Mouse (Mus musculus) intestine, embryonic 16.5 days (tissue): ENCODE results near the gene Dpt. TPM values are rescaled to one million over a fixed set of nuclear protein-coding genes. Genes with fewer than 3 reads are reported as not detected.

ENCODE experiments used
- ATAC-seq: fragments of 200-750 bp; cut with Nextera tagmentation; 2 replicates; pipeline ENCODE4 v1.8.0; 2017; ENCODE audit warnings: moderate TSS enrichment, moderate library complexity
- H3K27ac ChIP-seq: fragments of 300-500 bp; sonication (generic); 2 replicates; pipeline ENCODE4 v1.5.1; 2014; ENCODE audit warnings: mild to moderate bottlenecking, low read length
- H3K27me3 ChIP-seq: fragments of 300-500 bp; sonication (generic); replicated peaks from 2 replicates; pipeline ENCODE4 v1.6.1; 2014; ENCODE audit warnings: low read length, control low read depth, mixed read lengths; ENCODE audit not compliant: control insufficient read depth, insufficient read depth
- H3K36me3 ChIP-seq: fragments of 300-500 bp; sonication (generic); 2 replicates; pipeline ENCODE4 v1.6.1; 2014; ENCODE audit warnings: low read length, control low read depth; ENCODE audit not compliant: control insufficient read depth, insufficient read depth
- H3K4me1 ChIP-seq: fragments of 300-500 bp; sonication (generic); 2 replicates; pipeline ENCODE4 v1.6.1; 2014; ENCODE audit warnings: low read length, control low read depth, mixed read lengths; ENCODE audit not compliant: control insufficient read depth, insufficient read depth
- H3K4me2 ChIP-seq: fragments of 300-500 bp; sonication (generic); 2 replicates; pipeline ENCODE4 v1.6.1; 2014; ENCODE audit warnings: low read depth, low read length, control low read depth
- H3K4me3 ChIP-seq: fragments of 300-500 bp; sonication (generic); 2 replicates; pipeline ENCODE4 v1.5.1; 2014; ENCODE audit warnings: mild to moderate bottlenecking, low read length
- H3K9ac ChIP-seq: fragments of 300-500 bp; sonication (generic); 2 replicates; pipeline ENCODE4 v1.6.1; 2014; ENCODE audit warnings: low read depth, low read length
- H3K9me3 ChIP-seq: fragments of 300-500 bp; sonication (generic); 2 replicates; pipeline ENCODE4 v1.6.1; 2016; ENCODE audit warnings: low read length, control low read depth; ENCODE audit not compliant: control insufficient read depth
- WGBS: fragments of 180-500 bp; shearing (Covaris S2); extraction: QIAGEN DNeasy Blood & Tissue Kit; methylation state at CpG from one replicate; pipeline ENCODE4 v1.1.7; 2014; 5-methylcytosine and 5-hydroxymethylcytosine counted together
- polyA plus RNA-seq: library from polyadenylated mRNA; unstranded; fragments of >200 nt; fragmentation: Nextera tagmentation; extraction: Ambion mirVana; gene quantifications from 2 replicates; pipeline ENCODE4 v1.2.1, GENCODE M21; 2015

The Dpt gene
- 16.0 and 17.0 TPM in 2 replicates for polyA plus RNA-seq

DNA sequence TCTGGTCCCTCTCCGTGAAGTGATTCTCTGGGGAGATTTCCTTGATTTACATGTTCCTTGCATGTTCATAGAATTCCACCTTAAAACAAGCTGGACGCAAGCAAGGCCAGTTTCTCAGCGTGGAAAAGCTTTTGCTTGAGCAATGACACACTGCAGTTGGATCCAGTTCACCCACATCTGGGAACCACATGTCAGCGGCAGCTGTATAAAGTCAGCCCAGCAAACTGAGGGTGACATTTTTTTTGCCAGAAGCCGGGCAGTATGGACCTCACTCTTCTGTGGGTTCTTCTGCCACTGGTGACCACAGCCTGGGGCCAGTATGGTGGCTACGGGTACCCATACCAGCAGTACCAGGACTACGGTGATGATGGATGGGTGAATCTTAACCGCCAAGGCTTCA is at the start of gene Dpt:
Gene Dpt (plus strand): TSS at position 174 of the 400 bp plus-strand sequence.
- Histone ChIP-seq H3K27ac (no peak within 1 kb of the TSS), H3K27me3 (no peaks in the 10 kb centered on the region), H3K9ac (no peak within 1 kb of the TSS), H3K4me1 (no peaks in the 10 kb centered on the region), H3K4me3 (no peak within 1 kb of the TSS), H3K9me3 (no peaks in the 10 kb centered on the region), H3K36me3 (no peaks in the 10 kb centered on the region), H3K4me2 (no peak within 1 kb of the TSS)
- 70% methylated on average over 8 of the region's 8 CpGs for WGBS
- no peak for ATAC-seq

DNA sequence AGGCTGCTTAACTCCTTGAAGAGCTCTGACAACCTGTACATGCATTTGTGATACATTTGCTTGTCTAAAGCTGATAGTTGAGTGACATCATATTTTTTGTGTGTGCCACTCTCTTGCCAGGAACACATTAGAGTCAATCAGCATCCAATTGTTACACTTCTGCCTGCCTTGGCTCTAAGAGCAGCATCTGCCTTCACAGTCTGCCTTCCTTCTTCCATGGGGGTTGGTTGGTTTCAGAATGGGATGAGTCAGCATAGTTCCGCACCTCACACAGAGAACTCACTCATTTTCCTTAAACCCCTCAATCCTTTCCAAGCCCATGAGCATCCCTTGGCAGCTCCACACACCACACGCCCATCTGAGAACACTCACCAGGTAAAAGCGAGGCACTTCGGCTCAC is 42.7 kb upstream of the Dpt start:
- H3K9me3 ChIP-seq, result no peaks in the 10 kb centered on the region
- H3K4me2 ChIP-seq, result no peak overlapping the region
- no peak for ATAC-seq
- no peaks in the 10 kb centered on the region for H3K36me3 ChIP-seq
- no peak overlapping the region for H3K27ac ChIP-seq
- H3K4me1 ChIP-seq, result no peaks in the 10 kb centered on the region
- 91% methylated on average over 4 of the region's 4 CpGs for WGBS
- H3K27me3 ChIP-seq, result no peaks in the 10 kb centered on the region
- H3K9ac ChIP-seq, result no peak overlapping the region
- H3K4me3 ChIP-seq, result no peak overlapping the region

DNA sequence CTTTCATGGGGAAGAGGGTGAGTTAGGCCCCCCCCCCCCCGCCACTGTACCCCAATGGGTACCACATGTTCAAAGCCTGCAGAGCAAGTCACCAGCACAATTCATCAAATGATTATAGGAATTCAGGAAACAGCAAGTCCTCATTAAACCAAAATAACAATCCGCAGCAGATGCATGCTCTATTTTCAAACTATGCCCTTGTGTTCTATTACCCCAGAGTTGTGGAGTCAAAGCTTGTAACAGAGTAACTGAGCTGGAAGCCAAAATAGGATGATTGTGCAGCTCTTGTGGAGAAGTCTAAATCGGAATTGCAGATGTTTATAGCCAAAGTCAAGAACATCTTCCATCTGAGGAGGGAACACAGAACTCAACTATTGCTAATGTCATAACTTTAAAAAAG is 40.8 kb upstream of the Dpt start:
- H3K36me3 ChIP-seq, result no peaks in the 10 kb centered on the region
- no peak overlapping the region for H3K9ac ChIP-seq
- no peaks in the 10 kb centered on the region for H3K4me1 ChIP-seq
- 82% methylated on average over 3 of the region's 3 CpGs for WGBS
- no peak overlapping the region for H3K4me3 ChIP-seq
- H3K27me3 ChIP-seq, result no peaks in the 10 kb centered on the region
- no peak overlapping the region for H3K27ac ChIP-seq
- no peak overlapping the region for H3K4me2 ChIP-seq
- ATAC-seq, result no peak
- H3K9me3 ChIP-seq, result no peaks in the 10 kb centered on the region

DNA sequence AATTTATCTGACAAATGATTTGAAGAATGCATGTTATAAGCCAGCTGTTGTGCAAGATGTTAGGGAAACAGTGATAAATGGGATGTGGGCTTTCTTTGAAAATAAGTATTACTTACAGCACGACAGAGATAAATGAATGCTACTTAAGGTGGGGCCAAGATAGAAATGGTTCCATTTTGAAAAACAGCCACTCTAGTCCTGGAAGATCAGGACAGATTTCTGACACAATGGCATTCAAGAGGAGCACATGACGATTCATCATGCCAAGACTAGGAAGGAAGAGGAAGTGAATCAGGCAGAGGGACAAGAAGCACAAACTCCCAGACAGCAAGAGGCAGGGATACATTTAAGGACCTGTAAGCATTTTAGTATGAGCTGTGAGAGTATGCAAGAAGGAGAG is 39.5 kb upstream of the Dpt start:
- H3K27ac ChIP-seq, result no peak overlapping the region
- WGBS, result 63% methylated on average over 2 of the region's 2 CpGs
- H3K4me3 ChIP-seq, result no peak overlapping the region
- H3K36me3 ChIP-seq, result no peaks in the 10 kb centered on the region
- H3K9ac ChIP-seq, result no peak overlapping the region
- H3K4me2 ChIP-seq, result no peak overlapping the region
- no peak for ATAC-seq
- H3K4me1 ChIP-seq, result no peaks in the 10 kb centered on the region
- no peaks in the 10 kb centered on the region for H3K27me3 ChIP-seq
- no peaks in the 10 kb centered on the region for H3K9me3 ChIP-seq

DNA sequence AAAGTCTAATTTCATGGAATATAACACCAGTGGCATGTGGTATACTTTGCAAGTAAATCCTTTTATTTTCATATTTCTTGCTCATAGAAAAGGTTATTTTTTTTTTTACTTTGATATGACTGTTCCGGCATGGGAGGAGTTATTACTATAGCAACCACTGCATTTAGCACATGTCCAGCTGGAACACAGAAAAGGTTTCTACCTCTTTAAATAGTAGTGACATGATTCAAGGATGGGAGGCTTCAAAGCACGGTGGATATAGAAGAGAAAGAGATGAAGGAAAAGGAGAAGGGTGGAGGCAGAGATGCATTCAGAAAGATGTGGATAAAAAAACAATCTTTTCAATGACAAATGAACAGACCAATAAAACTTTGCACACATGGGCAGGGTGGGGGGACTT is 38.0 kb upstream of the Dpt start:
- Histone ChIP-seq H3K4me1 (no peaks in the 10 kb centered on the region), H3K36me3 (no peaks in the 10 kb centered on the region), H3K27ac (no peak overlapping the region), H3K27me3 (no peaks in the 10 kb centered on the region), H3K4me3 (no peak overlapping the region), H3K4me2 (no peak overlapping the region), H3K9ac (no peak overlapping the region), H3K9me3 (no peaks in the 10 kb centered on the region)
- 58% methylated on average over 2 of the region's 2 CpGs for WGBS
- ATAC-seq, result no peak

DNA sequence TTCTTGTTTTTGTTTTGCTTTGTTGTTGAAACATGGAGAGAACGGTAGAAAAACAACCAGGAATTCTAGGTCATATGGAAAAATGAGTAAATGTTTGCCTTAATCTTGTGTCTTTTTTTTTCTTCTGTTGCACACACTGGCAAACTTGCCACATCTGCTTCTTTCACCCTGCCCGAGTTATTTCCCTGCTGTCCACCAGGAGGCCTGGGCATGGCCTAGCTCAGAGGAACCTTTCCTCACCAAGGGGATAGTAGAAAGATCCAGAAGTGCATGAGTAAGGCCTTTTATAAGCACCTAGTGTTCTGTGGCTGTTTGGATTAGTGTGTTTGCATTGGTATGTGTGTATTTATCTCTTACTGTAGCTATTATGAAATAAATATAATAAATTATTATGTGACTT is 34.2 kb upstream of the Dpt start:
- Histone ChIP-seq H3K27me3 (no peaks in the 10 kb centered on the region), H3K4me2 (no peak overlapping the region), H3K36me3 (no peaks in the 10 kb centered on the region), H3K4me1 (no peaks in the 10 kb centered on the region), H3K9me3 (no peaks in the 10 kb centered on the region), H3K4me3 (no peak overlapping the region), H3K9ac (no peak overlapping the region), H3K27ac (no peak overlapping the region)
- ATAC-seq, result no peak
- 49% methylated on average over 2 of the region's 2 CpGs for WGBS

DNA sequence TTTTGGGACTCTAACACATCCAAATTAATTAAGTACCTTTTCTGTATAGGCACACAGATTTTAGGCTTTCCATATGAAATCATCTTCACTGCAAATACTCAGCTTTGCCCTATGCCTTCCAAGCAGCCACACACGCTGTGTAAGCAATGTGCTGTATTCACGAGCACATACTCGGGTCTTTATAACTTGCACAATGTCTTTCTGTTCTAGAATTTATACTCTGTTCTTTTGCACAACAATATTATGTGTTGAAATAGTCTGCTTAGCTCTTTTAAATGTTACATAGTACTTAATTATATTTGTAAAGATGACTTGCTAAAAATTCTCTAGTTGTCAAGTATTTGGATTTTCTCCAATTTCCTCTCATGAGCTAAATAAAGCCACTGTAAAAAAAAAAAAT is 29.8 kb upstream of the Dpt start:
- Histone ChIP-seq H3K27ac (no peak overlapping the region), H3K27me3 (no peaks in the 10 kb centered on the region), H3K9ac (no peak overlapping the region), H3K4me1 (no peaks in the 10 kb centered on the region), H3K36me3 (no peaks in the 10 kb centered on the region), H3K9me3 (no peaks in the 10 kb centered on the region), H3K4me3 (no peak overlapping the region), H3K4me2 (no peak overlapping the region)
- ATAC-seq, result no peak
- 77% methylated on average over 3 of the region's 3 CpGs for WGBS

DNA sequence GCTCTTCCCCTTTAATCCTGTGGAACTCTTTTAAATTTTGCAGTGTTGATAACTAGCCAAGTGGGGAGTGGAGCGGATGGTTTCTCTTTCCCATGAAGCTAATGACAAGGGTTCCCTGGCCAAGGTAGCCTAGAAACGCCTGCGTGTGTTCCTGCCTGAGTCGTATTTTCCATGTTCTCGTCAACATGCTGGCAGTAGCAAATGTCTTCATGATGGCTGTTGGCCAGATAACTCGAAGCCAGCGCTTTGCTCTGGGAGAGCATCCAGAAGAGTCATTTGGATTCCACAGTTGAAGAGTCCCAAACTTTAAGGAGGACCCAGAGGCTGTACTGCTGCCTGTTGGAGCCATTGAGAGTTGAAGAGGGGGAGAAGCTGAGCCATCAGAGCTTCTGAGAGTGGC is 25.8 kb upstream of the Dpt start:
- Histone ChIP-seq H3K27me3 (no peaks in the 10 kb centered on the region), H3K4me2 (no peak overlapping the region), H3K36me3 (no peaks in the 10 kb centered on the region), H3K9ac (no peak overlapping the region), H3K27ac (no peak overlapping the region), H3K4me1 (no peaks in the 10 kb centered on the region), H3K9me3 (no peaks in the 10 kb centered on the region), H3K4me3 (no peak overlapping the region)
- ATAC-seq, result peak; percentile 71
- WGBS, result 55% methylated on average over 7 of the region's 7 CpGs

DNA sequence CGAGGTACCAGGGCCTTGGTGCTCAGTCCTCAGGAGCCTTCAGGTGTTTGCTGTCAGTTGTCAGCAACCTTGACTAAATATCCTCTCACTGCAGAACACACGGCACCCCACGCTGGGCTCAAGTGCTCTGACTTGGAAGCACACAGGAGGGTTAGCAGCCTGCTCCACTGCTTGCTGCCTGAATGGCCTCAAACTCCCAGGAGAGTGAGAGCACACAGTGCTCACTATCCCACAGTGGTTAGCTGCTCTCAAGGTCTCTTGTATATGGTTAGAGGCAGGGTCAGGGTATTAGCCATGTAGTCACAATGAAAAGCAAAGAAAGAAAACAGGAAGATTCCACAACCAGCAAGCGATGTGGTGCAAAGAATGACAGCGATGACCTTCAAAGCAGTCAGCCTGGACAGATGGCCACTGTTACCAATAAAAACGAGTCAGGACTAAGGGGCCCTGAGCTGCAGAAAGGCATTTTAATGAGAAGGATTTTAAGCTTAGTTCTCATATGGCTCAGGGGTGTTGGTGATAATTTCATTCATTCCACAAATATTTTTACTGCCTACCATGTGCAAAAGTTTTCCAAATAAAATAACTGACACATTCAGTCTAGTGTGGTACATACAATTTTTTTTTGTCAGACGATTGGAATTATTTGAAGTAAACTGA is 15.5 kb upstream of the Dpt start:
- Histone ChIP-seq H3K36me3 (no peaks in the 10 kb centered on the region), H3K27me3 (no peaks in the 10 kb centered on the region), H3K9me3 (no peaks in the 10 kb centered on the region), H3K27ac (no peak overlapping the region), H3K4me3 (no peak overlapping the region), H3K9ac (no peak overlapping the region), H3K4me1 (no peaks in the 10 kb centered on the region), H3K4me2 (no peak overlapping the region)
- ATAC-seq, result no peak
- WGBS, result 54% methylated on average over 7 of the region's 7 CpGs

DNA sequence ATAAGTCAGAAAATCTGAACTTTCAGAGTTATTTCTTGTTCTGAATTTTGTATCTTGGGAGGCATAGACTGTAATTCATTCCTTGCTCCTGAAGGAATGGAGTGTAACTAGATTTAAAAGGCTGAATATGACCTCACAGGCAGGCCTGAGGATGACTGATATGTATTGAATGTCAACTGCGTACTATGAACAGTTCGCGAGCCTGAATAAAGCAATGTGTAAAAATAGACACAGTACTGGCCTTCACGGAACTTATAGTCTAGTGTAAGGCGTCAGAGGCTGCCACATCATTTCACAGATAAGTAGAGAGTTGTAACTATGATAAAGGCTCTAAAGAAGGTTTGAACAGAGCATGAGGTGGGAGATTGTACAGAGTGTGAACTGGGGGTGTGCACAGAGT is 10.3 kb upstream of the Dpt start:
- H3K4me1 ChIP-seq, result no peaks in the 10 kb centered on the region
- H3K27ac ChIP-seq, result no peak overlapping the region
- no peaks in the 10 kb centered on the region for H3K27me3 ChIP-seq
- no peak overlapping the region for H3K4me2 ChIP-seq
- ATAC-seq, result no peak
- H3K4me3 ChIP-seq, result no peak overlapping the region
- WGBS, result 86% methylated on average over 5 of the region's 5 CpGs
- H3K9ac ChIP-seq, result no peak overlapping the region
- H3K36me3 ChIP-seq, result no peaks in the 10 kb centered on the region
- no peaks in the 10 kb centered on the region for H3K9me3 ChIP-seq
